Mouse (Mus musculus) G1E (cell line): Measurements from ENCODE around the gene Btbd7.

Source experiments
- CTCF ChIP-seq: IDR thresholded peaks from 2 replicates; pipeline ENCODE4 v1.5.1; 2012; ENCODE audit warnings: low read depth, low read length, inconsistent platforms, mixed read lengths
- GATA1 ChIP-seq: IDR thresholded peaks from 2 replicates; pipeline ENCODE4 v1.6.1; 2012; ENCODE audit warnings: borderline replicate concordance, low read length, inconsistent platforms, mixed read lengths
- GATA2 ChIP-seq: IDR thresholded peaks from 2 replicates; pipeline ENCODE4 v1.6.1; 2012; ENCODE audit warnings: low read depth, low read length, inconsistent platforms, borderline replicate concordance
- POLR2AphosphoS5 ChIP-seq: IDR thresholded peaks from 2 replicates; pipeline ENCODE4 v1.6.1; 2012; ENCODE audit warnings: low read depth, low read length, inconsistent platforms; ENCODE audit not compliant: insufficient replicate concordance
- TAL1 ChIP-seq: conservative IDR thresholded peaks from 2 replicates; pipeline ENCODE4 v1.6.1; 2012; ENCODE audit warnings: low read depth, low read length, inconsistent platforms, mixed read lengths

DNA sequence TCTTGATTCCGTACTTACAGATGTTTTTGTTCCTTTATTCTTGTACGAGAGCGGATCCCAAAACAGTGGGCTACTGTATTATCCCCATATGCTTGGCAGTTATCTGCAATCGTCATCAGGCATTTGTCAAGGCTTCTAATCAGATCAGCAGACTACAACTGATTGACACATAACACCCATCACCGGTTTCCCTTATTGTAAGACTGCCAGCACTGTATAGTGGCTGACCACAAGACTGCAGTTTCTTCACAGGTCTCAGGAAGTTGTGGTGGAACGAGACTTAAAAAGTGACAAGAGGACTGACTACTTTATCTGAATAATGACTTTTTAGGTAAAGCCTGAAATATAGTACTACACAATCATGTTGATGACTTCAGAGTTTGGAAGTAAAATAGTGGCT is 133.4 kb downstream of the Btbd7 start:
- TF ChIP-seq GATA1 (no peak), CTCF (no peak), TAL1 (no peak), POLR2AphosphoS5 (no peak), GATA2 (no peak)
